Mouse (Mus musculus): ENCODE measurements around the gene Rps2.
"Not testable (repeated sequence)": the region's sequence is repeated elsewhere in the genome, so short reads cannot be mapped to it uniquely, and the experiment has no call there.

The Rps2 gene

DNA sequence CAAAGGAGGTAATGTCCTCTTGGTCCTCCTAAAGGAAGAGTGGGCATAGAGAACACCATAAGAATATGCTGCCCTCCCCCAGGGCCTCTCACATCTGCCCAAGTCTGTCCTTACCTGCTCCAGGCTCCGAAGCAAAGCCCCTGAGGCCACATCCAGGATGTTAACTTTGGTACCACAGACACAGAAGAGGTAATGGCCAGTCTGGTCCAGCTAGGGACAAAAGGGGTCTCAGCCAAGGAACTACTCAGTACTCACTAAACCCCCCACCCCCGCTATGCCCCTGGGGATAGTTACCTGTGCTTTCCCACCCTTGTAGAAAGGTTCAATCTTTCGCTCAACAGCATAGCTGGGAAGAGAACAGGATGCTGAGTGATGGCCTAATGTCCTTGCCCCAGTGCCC, 12.1 kb upstream of the Rps2 start:
- no peak for DNase-seq (ENCODE audit: low spot score in 2 of 2)

DNA sequence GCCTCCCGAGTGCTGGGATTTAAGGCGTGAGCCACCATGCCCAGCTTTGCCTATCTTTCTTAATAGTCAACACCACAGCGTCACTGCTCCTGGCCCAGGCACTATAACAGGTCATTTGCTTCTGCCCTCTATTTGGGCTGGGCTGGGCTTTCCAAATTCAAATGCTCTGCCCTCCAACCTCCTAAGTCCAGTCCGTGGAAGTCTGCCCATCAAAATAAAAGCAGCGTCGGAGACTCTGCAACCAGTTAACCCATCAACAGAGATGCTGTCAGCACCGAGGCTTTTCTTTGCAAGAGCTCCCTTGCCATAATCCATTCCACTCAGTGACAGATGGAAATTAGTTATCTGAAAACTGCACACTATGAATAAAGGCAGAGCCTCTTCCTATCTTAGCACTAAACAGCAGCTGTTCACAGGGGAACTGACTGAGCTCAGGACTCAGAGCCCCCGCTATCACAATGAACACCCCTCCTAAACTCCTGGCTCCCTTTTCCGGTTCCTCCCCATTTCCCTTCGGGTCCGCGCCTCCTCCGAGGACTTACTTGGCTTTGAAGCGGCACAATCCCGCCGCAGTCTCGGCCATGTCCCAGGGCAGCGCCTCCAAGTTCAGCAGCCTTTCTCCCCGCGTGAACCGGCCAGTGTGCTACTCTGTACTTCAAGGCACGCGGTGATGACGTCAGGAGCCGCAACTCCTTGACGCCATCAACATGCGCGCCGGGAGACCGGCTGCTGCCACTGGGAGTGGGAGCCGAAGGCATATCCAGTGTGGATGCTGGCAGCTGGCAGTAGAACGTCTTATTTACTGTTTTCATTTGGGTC, 10.7 kb upstream of the Rps2 start, which contains the start of gene Tbl3:
TSS of gene Tbl3 (minus strand) at position 679 of the 819 bp plus-strand sequence.
- peak; percentile 86 to 88 for DNase-seq (ENCODE audit: low spot score in 2 of 2)

DNA sequence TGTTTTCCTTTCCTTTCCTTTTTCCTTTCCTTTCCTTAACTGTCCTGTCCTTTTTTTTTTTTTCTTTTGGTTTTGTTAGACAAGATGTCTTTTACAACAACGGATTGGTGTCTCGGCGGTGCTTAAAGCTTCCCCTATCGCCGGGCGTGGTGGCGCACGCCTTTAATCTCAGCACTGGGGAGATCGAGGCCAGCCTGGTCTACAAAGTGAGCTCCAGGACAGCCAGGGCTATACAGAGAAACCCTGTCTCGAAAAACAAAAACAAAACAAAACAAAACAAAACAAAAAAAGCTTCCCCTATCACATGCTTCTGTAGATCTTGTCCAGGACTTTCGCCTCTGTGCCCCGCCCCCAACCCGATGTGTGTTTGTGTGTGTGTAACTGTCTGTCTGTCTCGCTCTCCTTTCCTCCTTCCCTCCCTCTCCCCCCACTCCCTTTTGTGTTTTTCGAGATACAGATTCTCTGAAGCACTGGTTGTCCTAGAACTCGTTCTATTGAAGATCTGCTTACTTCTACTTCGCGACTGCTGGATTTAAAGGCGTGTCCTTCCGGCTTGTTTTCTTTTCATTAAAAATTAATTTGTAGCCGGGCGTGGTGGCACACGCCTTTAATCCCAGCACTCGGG, 10.0 kb upstream of the Rps2 start:
- no peak for DNase-seq (ENCODE audit: low spot score in 2 of 2)

DNA sequence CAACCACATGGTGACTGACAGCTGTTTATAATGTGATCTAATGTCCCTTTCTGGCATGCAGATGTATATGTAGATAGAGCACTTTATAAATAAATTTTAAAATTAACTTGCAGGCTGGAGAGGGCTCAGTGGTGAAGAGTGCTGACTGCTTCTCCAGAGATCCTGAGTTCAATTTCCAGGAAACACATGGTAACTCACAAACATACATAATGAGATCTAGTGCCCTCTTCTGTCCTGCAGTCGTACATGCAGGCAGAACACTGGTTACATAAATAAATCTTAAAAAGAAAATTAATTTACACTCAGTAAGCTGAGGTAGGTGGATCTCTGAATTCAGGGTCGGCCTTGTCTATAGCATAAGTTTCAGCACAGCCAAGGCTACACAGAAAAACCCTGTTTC, 9.3 kb upstream of the Rps2 start:
- peak in 1 of 2 experiments; percentile 29 for DNase-seq (ENCODE audit: low spot score in 2 of 2)

DNA sequence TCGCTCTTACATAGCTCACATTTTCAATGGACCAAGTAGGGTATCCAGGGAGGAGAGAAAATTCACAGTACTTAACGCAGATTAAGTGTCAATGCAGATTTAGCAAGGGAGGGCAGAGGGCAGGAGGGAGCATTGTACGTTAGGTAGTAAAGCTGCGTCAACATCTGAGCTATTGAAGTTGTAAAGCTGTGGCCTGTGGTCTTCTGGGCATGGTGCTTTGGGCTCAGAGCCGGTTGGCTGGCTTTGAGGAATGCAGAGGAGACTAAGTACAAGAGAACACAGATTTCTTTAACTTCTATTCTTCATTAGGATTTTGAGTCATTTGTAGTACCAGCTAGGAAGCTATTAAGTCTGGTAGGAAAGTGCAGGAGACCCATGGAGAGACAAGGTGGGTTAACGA, 2.4 kb upstream of the Rps2 start:
- DNase-seq (ENCODE audit: low spot score in 2 of 2) = no peak

DNA sequence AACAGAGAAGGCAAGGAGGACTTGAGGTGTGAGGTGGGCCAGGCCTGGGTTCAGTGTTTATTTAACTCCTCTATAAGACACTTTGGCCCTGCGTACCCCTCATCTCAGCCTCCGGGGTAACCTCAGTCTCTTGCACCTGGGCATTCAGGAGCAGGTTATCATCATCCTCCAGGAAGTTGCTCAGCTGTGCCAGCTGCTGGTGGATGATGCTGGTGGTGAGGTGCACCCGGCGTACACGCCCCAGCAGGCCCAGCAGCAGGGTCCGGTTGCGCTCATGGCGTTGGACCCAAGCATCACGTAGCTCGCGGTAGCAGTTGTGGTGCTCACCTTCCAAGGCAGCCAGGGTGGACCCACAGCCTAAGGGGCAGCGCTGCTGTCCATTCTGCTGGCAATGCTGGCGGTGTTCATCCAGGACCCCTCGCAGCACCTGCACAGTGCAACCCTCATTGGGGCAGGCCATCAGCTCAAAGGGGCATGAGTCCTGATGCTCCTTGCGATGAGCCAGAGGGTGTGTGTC, 1.7 kb upstream of the Rps2 start:
- no peak for DNase-seq (ENCODE audit: low spot score in 2 of 2)

DNA sequence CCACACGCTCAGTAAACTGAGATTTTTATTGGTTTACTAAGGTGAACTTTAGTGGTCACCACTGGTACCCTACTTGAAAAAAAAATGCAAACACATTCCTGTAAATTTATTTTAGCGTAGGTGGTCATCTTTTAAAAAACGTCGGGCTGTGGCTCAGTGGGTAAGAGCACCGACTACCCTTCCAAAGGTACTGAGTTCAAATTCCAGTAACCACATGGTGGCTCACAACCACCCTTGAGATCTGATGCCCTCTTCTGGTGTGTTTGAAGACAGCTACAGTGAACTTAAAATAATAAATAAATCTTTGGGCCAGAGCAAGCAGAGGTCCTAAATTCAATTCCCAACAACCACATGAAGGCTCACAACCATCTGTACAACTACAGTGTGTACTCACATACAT, 1.0 kb downstream of the Rps2 start:
- not testable (repeated sequence) for DNase-seq (ENCODE audit: low spot score in 2 of 2)

DNA sequence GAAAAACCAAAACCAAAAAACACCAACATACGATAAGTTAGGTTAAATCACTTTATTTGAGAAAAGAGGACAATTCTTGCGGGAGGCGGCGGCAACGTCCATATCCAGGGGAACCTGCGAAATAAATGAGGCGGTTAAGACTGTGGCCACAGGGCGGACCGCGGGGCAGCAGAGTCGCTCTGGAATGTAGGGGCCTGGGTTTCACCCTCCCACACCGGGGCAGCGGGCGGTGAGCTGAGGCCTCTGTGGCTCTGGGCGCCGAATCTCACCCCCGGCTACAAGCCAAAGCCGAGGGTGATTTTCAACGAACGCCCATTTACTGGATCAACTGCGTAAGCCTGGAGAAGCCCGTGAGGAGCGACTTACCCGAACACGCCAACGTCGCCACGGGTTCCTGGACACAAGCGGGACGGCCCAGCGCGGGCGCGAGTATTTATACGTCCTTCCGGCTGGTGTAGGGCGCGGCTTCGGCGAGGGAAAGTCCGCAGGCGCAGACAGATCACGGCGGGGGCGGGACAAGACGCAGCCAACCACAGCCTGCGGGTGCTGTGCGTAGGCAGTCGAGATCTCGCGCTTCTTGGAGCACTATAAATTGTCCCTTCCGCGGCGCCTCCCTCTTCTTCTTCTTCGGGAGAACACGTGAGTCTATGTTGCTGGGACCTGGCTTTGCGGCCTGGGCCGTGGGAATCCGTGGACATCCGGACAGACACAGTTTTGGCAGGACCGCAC, 1.7 kb downstream of the Rps2 start:
- DNase-seq (ENCODE audit: low spot score in 2 of 2) = peak; percentile 96 to 97

DNA sequence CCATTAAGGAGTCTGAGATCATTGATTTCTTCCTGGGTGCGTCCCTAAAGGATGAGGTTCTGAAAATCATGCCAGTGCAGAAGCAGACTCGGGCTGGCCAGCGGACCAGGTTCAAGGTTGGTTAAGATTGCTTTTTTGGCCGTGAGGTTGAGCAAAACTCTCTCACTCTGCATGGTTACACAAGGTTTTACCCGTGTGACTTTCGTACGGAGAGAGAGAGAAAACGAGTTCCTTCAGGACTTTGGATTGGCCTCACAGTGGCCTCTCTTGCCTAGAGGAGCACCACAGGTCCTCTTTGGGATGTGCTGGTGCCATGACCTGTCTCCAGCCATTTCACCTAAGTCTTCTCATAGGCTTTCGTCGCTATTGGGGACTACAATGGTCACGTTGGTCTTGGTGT, 2.7 kb downstream of the Rps2 start:
- DNase-seq (ENCODE audit: low spot score in 2 of 2) = not testable (repeated sequence)

DNA sequence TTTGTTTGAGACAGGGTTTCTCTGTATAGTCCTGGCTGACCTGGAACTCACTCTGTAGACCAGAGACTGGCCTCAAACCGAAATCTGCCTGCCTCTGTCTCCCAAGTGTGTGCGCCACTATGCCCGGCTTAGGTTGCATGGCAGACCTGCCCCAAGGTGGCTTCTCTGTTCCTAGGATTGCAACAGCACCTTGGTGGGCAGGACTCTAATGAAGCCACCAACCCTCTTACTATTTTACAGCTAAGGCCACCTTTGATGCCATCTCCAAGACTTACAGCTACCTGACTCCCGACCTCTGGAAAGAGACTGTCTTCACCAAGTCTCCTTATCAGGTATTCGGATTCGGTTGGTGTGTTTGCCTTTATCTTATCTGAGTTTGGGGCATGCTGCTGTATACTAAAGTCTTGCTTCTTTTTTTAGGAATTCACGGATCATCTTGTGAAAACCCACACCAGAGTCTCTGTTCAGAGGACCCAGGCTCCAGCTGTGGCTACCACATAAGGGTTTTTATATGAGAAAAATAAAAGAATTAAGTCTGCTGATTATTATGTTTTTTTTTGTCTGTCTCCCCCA, 3.6 kb downstream of the Rps2 start:
- DNase-seq (ENCODE audit: low spot score in 2 of 2) = not testable (repeated sequence)

DNA sequence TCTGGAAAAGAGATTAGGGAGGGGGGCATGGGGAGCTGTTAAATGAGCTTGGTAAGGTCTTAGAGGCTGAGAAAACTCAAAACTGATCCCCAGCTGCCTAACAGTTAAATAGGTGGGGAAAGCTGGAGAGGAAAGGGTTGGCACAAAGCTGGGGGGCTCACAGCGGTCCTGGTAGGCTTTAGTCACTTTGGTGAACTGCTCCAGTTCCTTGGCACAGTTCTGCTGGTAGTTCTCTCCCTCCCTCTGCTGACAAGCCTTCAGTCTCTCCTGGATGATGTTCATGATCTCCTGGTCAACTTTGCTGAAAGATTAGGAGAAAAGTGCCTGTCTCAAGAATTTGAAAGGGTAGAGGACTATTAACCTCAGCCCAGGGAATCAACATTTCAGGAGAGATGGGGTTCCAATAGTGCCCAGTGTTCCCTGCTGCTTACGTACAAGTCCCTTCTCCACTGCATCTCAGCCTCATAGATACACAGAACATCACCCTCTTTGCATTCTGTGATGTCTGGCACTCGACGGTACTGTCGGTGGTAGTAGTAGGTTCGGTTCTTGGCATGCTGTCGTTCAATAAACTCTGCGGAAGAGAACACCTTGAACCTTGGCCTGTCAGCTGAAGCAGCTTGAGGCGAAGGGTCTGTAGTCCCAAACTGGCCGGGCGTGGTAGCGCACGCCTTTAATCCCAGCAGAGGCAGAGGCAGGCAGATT, 4.5 kb downstream of the Rps2 start:
- no peak for DNase-seq (ENCODE audit: low spot score in 2 of 2)

DNA sequence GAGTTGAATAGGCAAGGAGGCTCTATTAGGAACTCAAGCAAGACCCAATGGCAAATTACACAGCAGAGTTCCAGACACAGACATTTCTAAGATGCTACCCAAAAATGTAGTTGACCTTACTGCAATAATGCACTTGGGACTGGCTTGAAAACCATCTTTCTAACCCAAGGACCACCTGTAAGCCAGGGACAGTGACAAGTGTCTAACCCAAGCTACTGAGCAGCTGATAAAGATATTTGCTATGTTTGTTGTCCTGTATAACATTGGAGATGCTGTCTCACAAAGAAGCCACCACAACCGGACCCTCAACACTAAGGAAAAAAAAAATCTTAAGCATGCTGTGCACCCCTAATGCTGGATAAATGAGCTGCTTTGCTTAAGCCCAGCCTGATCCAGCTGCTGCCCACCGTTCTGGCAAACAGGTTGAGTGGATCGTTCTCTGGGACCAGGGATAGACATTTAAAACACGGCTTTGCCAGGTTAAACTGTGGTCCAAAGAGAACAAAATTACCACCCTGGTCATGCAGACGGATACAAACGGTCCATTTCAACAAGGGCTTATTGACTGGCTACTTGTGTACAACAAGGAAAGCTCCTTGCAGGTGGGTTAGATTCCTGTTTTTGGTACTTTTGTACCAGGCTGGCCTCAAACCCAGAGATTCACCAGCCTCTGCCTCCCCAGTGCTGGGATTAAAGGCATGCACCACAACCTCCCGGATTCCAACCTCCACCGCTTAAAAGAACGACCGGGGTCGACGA, 5.4 kb downstream of the Rps2 start:
- no peak for DNase-seq (ENCODE audit: low spot score in 2 of 2)

DNA sequence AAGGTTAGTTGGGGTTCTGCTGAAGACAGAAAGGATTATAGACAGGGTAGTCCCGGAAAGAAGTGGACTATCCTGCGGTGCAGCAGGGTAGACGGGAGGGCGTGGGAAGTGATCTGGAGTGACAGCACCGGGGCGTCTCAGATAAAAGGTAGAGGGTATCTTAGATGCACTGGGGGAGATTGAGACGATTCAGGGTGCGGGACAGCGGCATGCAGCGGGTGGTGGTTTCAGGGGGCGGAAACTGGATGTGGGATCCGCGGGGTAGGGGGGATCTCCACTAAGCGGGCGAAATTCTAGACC, 5.9 kb downstream of the Rps2 start:
- DNase-seq (ENCODE audit: low spot score in 2 of 2) = no peak

DNA sequence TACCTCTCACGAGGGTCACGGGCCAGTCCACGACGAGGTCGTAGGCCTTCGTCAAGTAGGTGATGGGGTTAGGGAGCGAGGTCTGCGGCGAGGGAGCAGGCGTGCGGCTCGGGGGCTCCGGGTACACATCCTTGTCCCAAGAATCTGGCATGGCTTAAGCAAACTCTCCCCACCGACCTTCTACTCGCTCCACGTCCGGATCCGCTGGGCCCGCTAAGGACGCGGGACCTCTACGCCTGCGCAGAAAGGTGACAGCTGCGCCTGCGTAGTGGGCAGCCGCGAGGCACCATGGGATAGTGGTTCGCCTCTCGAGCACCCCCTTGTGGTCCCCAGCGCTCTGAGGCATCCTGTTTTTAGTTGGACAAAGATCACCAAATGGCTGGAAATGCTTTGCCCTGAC, 6.3 kb downstream of the Rps2 start, which contains the start of gene Ndufb10:
TSS of gene Ndufb10 (minus strand) at position 295 of the 400 bp plus-strand sequence.
- DNase-seq (ENCODE audit: low spot score in 2 of 2) = peak; percentile 89 to 98

DNA sequence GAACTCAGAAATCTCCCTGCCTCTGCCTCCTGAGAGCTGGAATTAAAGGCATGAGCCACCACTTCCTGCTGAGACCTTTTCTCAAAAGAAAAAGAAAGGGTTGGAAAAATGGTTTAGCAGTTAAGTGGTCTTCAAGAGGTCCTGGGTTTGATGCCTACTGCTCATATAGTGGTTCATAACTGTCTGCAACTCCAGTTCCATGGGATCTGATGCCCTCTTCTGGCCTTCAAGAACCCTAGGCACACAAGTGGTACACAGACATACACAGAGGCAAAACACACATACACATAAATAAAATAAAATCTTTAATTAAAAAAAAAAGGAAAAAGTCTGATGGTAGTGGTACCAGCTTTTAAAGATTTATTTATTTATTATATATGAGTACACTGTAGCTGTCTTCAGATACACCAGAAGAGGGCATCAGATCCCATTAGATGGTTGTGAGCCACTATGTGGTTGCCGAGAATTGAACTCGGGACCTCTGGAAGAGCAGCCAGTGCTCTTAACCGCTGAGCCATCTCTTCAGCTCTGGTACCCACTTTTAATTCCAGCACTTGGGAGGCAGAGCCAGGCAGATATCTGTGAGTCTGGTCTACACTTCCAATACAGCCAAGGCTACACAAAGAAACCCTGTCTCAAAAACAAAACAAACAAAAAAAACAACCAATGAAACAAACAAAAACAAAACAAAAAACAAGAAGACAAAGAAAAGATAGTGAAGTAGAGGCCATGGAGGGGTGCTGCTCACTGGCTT, 7.9 kb downstream of the Rps2 start:
- no peak for DNase-seq (ENCODE audit: low spot score in 2 of 2)

DNA sequence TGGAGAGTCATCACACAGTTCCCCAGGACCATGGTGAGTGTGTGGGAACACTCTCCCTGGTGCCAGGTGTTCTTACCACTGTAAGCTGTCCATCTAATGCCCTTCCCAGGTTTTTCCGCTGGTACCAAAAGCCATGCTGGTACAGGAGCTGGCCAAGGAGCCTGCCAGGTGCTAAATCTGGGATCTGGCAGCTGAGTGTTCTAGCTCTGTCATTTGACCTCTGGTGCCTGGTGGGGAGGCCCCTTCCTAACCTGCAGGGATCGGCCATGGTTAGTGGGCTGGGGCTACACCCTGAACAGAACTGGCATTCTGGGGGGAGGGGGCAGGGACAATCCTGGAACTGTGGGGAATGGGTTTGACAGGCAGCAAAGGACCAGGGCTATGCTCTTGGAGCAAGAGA, 9.7 kb downstream of the Rps2 start, which contains the start of gene Rpl3l:
TSS of gene Rpl3l (plus strand) at position 203 of the 400 bp plus-strand sequence.
- no peak for DNase-seq (ENCODE audit: low spot score in 2 of 2)

DNA sequence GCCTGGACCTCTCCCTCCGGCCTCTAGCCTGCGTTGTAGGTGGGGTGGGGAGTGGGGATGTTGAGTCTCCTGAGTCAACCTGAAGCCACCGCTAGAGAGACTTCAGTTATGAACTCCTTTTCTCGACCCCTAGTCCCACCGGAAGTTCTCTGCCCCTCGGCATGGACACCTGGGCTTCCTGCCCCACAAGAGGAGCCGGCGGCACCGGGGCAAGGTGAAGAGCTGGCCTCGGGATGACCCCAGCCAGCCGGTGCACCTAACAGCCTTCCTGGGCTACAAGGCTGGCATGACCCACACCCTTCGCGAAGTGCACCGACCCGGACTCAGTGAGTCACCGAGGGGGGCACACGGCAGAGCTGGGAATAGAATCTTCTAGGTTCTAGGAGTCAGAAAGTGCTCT, 10.3 kb downstream of the Rps2 start:
- no peak for DNase-seq (ENCODE audit: low spot score in 2 of 2)

DNA sequence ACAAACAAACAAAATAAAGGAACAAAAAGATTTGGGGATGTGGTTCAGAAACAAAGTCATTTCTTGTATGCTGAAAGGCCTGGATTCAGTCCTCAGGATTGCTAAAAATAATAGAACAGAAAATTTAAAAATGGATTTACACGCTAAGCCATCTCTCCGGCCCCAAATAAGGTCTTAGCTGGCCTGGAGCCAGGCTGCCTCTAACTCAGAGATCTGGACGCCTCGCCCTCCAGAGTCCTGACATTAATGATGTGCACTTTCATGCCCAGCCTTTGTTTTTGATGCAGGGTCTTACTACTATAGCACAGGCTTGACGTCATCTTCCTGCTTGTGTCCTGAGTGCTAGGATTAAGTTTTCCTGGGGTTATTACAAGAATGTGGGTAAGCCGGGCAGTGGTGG, 11.2 kb downstream of the Rps2 start:
- DNase-seq (ENCODE audit: low spot score in 2 of 2) = no peak

DNA sequence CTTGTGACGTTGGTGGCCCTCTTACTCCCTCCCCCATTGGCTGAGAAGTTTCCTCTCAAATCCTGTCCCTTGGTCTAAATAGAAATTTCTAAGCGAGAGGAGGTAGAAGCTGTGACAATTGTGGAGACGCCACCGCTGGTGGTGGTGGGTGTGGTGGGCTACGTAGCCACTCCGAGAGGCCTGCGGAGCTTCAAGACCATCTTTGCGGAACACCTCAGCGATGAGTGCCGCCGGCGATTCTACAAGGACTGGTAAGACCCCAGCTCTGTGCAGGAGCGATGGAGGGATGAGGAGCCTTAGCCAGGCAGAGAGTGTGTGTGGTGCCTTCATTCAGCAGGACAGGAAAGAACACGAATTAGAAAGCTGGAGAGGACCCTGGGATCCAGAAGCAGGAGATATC, 12.9 kb downstream of the Rps2 start:
- no peak for DNase-seq (ENCODE audit: low spot score in 2 of 2)

All from thymus, postnatal 10 days (tissue).